Mouse (Mus musculus) ovary, adult 18-20 months (tissue): Measurements from ENCODE around the gene Zfp541.
A peak's percentile ranks its signal among the peaks of the same experiment; 100 is the strongest.

Experiments used
- DNase-seq: peaks from one replicate; pipeline ENCODE4 v3.0.0; 2022; ENCODE audit warnings: low spot score, mixed read lengths

Zfp541 gene

GRCm38 (mm10) chr7:16080581-16080980, 19.0 kb downstream of the Zfp541 start:
- no peak for DNase-seq

- no peak for DNase-seq
These were observed 21.7 kb downstream of the Zfp541 start for GRCm38 (mm10) chr7:16083361-16083760.

GRCm38 (mm10) chr7:16087587-16087986, 26.0 kb downstream of the Zfp541 start:
- DNase-seq: no peak

- DNase-seq: no peak
These were observed 33.0 kb downstream of the Zfp541 start for GRCm38 (mm10) chr7:16094592-16094991.

GRCm38 (mm10) chr7:16098021-16099017, 36.7 kb downstream of the Zfp541 start, which contains the start of gene Napa:
Napa (plus strand) TSS chr7:16098458.
- peak; percentile 100 for DNase-seq

GRCm38 (mm10) chr7:16099901-16100300, 38.3 kb downstream of the Zfp541 start:
- no peak for DNase-seq

- no peak for DNase-seq
These were observed 39.5 kb downstream of the Zfp541 start for GRCm38 (mm10) chr7:16101081-16101480.

- no peak for DNase-seq
These were observed 40.3 kb downstream of the Zfp541 start for GRCm38 (mm10) chr7:16101726-16102475.

GRCm38 (mm10) chr7:16102686-16103226, 41.1 kb downstream of the Zfp541 start:
- DNase-seq: no peak

- no peak for DNase-seq
These were observed 42.1 kb downstream of the Zfp541 start for GRCm38 (mm10) chr7:16103760-16104159.

- DNase-seq: no peak
These were observed 43.2 kb downstream of the Zfp541 start for GRCm38 (mm10) chr7:16104611-16105388.

- DNase-seq: no peak
These were observed 47.4 kb downstream of the Zfp541 start for GRCm38 (mm10) chr7:16108886-16109542.

GRCm38 (mm10) chr7:16110158-16110557, 48.5 kb downstream of the Zfp541 start:
- no peak for DNase-seq

GRCm38 (mm10) chr7:16111284-16112090, 49.9 kb downstream of the Zfp541 start:
- no peak for DNase-seq

GRCm38 (mm10) chr7:16116418-16116817, 54.8 kb downstream of the Zfp541 start:
- DNase-seq: no peak

- DNase-seq: no peak
These were observed 55.5 kb downstream of the Zfp541 start for GRCm38 (mm10) chr7:16117100-16117499.

GRCm38 (mm10) chr7:16119569-16120261, 58.1 kb downstream of the Zfp541 start, which contains the start of gene Kptn:
Kptn (plus strand) TSS chr7:16119895.
- peak; percentile 78 for DNase-seq

- DNase-seq: no peak
These were observed 58.6 kb downstream of the Zfp541 start for GRCm38 (mm10) chr7:16120262-16120600.

GRCm38 (mm10) chr7:16125829-16126228, 64.2 kb downstream of the Zfp541 start:
- no peak for DNase-seq

GRCm38 (mm10) chr7:16128344-16128743, 66.7 kb downstream of the Zfp541 start:
- DNase-seq: no peak
